Mouse (Mus musculus) MEL-GATA-1-ER (cell line): ENCODE data around the gene Spag7.
A peak's percentile ranks its signal among the peaks of the same experiment; 100 is the strongest.

Source experiments
- DNase-seq: peaks from one replicate; pipeline ENCODE4 v3.0.0-alpha.2; 2012; ENCODE audit warnings: low read depth; ENCODE audit errors: extremely low read depth

Spag7 gene

GRCm38 (mm10) chr11:70668771-70669505, at the start of gene Spag7:
Spag7 (minus strand) TSS chr11:70669416.
- DNase-seq, result peak; percentile 100

DNA sequence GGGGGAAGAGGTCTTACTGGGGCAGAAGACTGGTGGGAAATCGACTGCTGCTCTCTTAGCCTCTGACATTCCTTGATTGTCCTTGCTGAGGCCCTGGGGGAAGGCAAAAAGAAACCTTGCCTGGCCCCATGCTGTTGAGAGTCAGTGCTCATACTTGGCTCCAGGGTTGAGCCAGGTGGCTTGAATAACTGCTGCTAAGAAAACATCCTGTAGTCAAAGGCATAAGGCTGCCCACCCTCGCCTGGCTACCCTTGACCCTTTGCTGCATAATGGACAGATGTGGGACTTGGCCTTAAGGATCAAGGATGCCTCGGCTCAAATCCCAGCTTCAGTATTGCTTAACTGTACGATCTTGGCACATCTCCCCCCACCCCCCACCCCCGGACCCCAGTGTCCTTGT, 49.3 kb upstream of the Spag7 start:
- no peak for DNase-seq

DNA sequence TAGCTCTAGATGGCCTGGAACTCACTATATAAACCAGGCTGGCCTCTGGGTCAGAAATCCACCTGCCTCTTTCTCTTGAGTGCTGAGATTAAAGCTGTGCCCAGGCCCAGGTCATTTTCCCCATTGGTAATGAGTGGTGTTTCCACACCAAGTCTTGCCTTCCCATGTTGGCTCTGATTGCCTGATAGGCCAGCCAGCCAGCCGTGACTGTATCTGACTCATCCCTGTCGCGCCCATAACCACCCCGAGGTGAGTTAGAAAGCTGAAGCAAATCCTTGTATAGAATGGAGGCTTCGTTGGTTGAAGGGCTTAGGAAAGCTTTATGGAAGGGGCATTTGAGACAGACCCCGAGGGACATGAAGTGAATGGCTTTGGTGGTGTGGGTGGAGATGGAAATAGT, 46.6 kb upstream of the Spag7 start:
- no peak for DNase-seq

DNA sequence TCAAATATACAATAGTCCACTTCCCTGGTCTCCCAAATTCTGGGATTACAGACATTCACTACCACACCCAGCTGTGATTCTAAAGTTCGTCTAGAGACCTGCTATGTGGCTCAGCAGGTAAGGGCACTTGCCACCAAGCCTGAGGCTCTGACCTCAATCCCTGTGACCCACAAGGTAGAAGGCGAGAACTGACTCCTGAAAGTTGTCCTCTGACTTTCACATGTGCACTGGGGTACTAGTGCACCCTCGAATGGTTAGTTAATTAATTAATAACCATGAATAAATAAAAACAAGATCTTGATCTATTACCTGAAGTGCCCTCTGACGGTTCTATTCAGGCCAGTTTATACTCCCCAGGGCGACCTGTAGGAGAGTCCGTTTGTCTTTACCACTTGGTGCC, 44.0 kb upstream of the Spag7 start:
- DNase-seq, result no peak

GRCm38 (mm10) chr11:70711026-70711425, 41.8 kb upstream of the Spag7 start:
- DNase-seq, result no peak

DNA sequence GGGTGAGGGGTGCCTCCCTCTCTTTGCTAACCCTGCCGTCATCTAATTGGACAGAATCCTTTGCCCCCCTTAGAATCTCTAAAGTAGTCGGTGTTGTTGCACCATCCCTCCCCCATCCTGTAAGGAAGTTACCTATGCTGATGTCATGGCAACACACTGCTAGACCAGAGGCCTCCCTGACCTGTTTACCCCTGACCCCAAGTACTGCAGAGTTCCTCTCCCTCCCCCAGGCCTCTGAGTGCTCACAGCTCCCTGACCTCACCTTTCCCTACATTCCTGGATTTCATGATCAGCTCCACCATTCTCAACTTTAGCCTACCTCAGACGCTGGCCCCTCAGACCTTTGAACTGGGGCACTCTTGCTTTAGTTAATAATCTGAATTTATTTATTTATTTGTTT, 36.9 kb upstream of the Spag7 start:
- DNase-seq, result no peak

DNA sequence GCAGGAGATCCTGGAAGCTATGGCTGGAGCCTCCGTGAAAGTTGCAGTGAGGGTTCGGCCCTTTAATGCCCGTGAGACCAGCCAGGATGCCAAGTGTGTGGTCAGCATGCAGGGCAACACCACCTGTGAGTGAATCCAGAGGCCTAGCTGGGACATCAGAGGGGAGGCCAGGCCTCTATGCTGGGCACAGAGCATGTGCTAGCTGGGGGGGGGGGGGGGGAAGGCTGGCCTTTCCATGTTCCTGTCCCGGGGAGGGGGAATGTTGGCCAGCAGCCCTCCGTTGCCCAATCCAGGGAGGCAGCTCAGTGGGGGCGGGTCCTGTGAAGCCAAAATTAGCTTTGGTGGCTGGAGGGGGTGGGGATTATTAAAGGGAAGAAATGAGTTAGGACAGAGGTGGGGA, 33.6 kb upstream of the Spag7 start:
- DNase-seq, result no peak

DNA sequence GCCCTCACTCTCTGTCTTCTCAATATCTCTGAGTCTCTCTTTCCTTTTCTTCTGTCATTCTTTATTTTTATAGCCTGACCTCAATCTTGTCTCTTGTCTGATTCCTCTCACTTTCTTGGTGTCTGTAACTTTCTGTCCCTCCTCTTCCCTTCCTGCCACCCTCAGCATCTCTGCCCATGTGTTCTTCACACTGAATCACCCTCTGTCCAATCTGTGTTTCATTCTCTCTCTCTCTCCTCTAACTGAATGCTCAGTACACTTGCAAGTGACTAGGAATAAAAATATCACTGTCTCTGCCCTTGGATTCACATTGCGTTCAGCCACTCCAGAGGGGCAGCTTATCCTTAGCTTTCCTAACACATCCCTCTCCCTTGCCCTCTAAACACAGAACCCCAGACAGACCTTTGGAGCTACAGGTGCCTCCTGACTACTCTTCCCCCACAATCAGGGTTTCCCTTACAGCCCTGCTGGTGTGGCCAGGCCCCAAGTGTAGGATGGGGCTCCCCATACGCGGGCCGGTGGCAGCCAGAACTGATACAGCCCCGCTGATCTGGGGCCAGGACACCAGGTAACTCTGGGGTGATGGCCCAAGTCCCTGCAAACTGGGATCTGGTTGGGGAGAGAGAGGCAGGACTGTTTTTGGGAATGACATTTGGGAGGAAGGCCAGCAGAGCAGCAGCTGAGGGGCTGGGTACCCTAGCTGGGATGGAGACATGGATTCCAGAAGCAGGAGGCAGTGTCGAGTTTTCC, 32.9 kb upstream of the Spag7 start:
- no peak for DNase-seq

DNA sequence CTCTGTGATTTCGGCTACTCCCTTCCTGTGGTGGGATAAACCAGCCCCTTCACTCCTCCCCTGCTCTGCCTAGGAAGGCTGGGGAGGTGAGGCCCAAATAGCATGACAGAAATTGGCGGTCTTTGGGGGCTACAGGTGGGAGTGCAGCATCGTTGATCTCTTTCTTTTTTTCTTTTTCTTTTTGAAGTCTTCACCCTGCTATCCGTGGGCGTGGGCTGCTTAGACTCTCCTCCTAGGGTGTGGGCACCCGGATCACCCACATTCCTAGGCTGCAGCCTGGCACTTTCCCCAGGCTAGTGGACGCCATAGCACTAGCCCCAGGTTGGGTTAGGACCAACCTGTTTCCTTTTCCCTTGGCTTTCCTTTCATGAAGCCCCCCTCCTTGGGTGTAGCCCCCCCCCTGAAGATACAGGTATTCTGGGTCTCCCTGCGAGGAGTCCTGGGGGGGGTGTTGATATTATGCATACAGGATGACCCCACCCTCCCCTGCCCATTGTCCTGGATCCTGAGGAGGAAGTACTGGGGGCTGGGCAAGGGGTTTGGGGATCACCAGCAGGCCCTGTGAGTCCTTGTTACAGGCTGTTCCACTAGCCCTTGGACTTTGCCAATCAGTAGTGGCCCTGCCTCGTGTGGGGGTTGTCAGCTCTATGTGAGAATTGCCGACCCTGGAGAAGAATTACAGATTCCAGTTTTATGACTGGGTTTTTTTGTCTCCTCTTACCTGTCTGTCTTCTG, 32.2 kb upstream of the Spag7 start:
- no peak for DNase-seq

DNA sequence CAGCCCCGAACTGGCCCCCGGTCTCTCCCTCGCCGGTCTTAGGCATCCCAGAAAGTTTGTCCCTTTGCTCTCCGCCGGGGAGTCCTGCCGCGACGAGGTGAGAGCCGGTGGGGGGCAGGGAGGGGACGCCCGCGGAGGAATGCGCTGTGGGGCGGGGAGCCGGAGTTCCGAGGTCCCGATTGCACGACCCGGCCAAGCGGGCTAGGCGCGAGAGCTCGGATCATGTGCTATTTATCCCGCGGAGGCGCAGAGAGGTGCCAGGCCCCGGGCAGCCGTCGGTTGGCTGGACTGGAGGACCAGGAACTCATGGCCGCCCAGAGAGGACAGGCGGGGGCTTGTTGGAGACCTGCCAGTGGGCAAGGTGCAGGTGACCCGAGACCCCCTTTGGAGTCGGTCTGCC, 31.4 kb upstream of the Spag7 start:
- DNase-seq, result no peak

DNA sequence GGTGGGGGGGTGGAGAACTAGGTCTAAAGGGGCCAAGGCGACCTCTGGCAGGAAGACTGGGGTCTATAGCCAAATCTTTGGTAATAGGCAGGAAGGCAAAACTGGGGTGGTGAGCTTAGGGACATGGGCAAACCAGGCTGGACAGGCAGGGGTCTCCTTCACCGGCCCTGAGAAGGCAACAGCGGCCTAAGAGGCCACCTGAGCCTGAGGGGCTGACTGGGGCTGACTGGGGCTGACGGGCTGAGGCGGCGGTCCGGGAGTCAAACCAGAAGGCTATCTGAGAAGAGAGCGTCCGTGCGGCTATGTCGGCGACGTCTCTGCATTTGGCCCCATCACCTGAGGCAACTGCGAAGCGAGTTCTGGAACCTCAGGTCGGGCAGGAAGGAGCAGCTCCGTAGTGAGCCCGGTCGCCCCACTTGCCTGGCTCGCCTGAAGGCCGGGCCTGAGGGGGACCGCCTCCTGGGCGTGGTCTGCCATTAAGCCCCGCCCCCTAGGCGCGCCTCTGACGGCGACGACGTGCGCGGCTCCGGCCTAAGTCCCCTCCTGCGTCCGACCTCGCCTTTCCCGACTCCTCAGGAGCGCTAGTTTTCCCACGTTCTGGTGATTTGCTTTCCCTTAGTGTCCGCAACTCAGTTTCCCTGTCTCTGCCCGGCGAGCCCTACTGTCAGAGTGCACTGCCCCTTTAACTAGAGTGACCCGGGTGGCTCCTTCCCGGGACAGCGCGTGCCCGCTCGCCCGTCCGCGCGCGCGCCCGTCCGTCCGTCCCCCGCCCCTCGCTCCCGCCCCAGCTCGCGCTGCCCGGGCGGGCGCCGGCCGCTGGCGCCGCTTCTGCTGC, 30.7 kb upstream of the Spag7 start, which contains the start of the genes Inca1 and Kif1c:
Gene Inca1, minus strand, starts transcription at position 434 of the 835 bp plus-strand sequence.
Gene Kif1c, plus strand, starts transcription at position 827 of the 835 bp plus-strand sequence.
- peak; percentile 65 for DNase-seq

GRCm38 (mm10) chr11:70699051-70699450, 29.8 kb upstream of the Spag7 start:
- no peak for DNase-seq

- no peak for DNase-seq
Observed at GRCm38 (mm10) chr11:70697376-70697775, 28.2 kb upstream of the Spag7 start.

- no peak for DNase-seq
Observed at GRCm38 (mm10) chr11:70693504-70693903, 24.3 kb upstream of the Spag7 start.

- no peak for DNase-seq
Observed at GRCm38 (mm10) chr11:70689578-70689977, 20.4 kb upstream of the Spag7 start.

DNA sequence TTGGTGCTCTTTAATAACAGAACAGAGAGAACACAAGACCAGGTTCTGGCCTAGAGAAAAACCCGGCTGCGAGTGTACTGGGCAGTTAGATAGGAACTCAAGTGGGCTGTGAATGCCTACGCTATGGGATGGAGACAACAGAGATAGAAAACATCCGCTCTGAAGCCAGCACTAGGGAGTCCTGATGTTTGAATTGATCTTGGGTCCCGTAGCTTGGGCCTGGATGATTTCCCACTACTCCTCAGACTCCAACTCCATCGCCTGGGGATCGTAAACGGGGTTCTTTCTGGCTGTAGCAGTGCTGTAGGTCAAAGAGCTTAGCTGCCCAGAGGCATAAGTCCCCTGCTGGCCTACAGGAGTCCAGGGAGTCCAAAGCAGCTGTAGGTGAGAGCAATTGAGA, 19.2 kb upstream of the Spag7 start:
- DNase-seq, result no peak

GRCm38 (mm10) chr11:70687601-70688199, 18.5 kb upstream of the Spag7 start, which contains the start of gene Camta2:
Camta2 (minus strand) TSS chr11:70688105.
- DNase-seq, result no peak

- peak; percentile 46 for DNase-seq
Observed at GRCm38 (mm10) chr11:70686901-70687566, 17.8 kb upstream of the Spag7 start.

GRCm38 (mm10) chr11:70683640-70684039, 14.4 kb upstream of the Spag7 start:
- no peak for DNase-seq
